Mouse (Mus musculus): ENCODE results near the gene Rtl10.

- TF ChIP-seq CTCF (IDR thresholded peaks at IDR 0.05; ENCODE audit: control insufficient read depth, insufficient read depth, low read length) (no peak), POLR2A (IDR thresholded peaks at IDR 0.05; ENCODE audit: borderline replicate concordance, control insufficient read depth, low read depth, low read length) (no peak)
Measured at GRCm38 (mm10) chr16:18479667-18480066, 19.0 kb upstream of the Rtl10 start.
